Mouse (Mus musculus) hindbrain, embryonic 16.5 days (tissue): Measurements from ENCODE around the gene Olfr287. TPM values are rescaled to one million over a fixed set of nuclear protein-coding genes. Genes with fewer than 3 reads are reported as not detected.

ENCODE experiments used
- ATAC-seq: fragments of 200-750 bp; cut with Nextera tagmentation; 2 replicates; pipeline ENCODE4 v1.8.0; 2017; ENCODE audit warnings: moderate TSS enrichment, moderate library complexity
- H3K27ac ChIP-seq: fragments of 300-500 bp; sonication (generic); 2 replicates; pipeline ENCODE4 v1.5.1; 2014; ENCODE audit warnings: low read depth, mild to moderate bottlenecking, control low read depth, low read length, moderate library complexity
- H3K27me3 ChIP-seq: fragments of 300-500 bp; sonication (generic); replicated peaks from 2 replicates; pipeline ENCODE4 v1.6.1; 2014; ENCODE audit warnings: low read length; ENCODE audit not compliant: control insufficient read depth, insufficient read depth
- H3K36me3 ChIP-seq: fragments of 300-500 bp; sonication (generic); 2 replicates; pipeline ENCODE4 v1.6.1; 2014; ENCODE audit warnings: mild to moderate bottlenecking, low read length, moderate library complexity, mixed read lengths; ENCODE audit not compliant: control insufficient read depth, insufficient read depth
- H3K4me1 ChIP-seq: fragments of 300-500 bp; sonication (generic); 2 replicates; pipeline ENCODE4 v1.6.1; 2014; ENCODE audit warnings: low read depth, low read length; ENCODE audit not compliant: control insufficient read depth, insufficient read depth
- H3K4me2 ChIP-seq: fragments of 300-500 bp; sonication (generic); 2 replicates; pipeline ENCODE4 v1.6.1; 2014; ENCODE audit warnings: mild to moderate bottlenecking, low read length, control low read depth, moderate library complexity
- H3K4me3 ChIP-seq: fragments of 300-500 bp; sonication (generic); 2 replicates; pipeline ENCODE4 v1.5.1; 2014; ENCODE audit warnings: mild to moderate bottlenecking, low read length, control low read depth, moderate library complexity
- H3K9ac ChIP-seq: fragments of 300-500 bp; sonication (generic); 2 replicates; pipeline ENCODE4 v1.6.1; 2014; ENCODE audit warnings: low read depth, mild to moderate bottlenecking, control low read depth, low read length, moderate library complexity
- H3K9me3 ChIP-seq: fragments of 300-500 bp; sonication (generic); 2 replicates; pipeline ENCODE4 v1.6.1; 2014; ENCODE audit warnings: mild to moderate bottlenecking, low read length, moderate library complexity; ENCODE audit not compliant: control insufficient read depth
- WGBS: fragments of 180-500 bp; shearing (Covaris S2); extraction: QIAGEN DNeasy Blood & Tissue Kit; methylation state at CpG from one replicate; pipeline ENCODE4 v1.1.7; 2014; 5-methylcytosine and 5-hydroxymethylcytosine counted together
- polyA plus RNA-seq: library from polyadenylated mRNA; unstranded; fragments of >200 nt; fragmentation: Nextera tagmentation; extraction: Ambion mirVana; gene quantifications from 2 replicates; pipeline ENCODE4 v1.2.1, GENCODE M21; 2015

Olfr287 gene
- polyA plus RNA-seq, 1 experiment from 2014 or later: 1.0 TPM

DNA sequence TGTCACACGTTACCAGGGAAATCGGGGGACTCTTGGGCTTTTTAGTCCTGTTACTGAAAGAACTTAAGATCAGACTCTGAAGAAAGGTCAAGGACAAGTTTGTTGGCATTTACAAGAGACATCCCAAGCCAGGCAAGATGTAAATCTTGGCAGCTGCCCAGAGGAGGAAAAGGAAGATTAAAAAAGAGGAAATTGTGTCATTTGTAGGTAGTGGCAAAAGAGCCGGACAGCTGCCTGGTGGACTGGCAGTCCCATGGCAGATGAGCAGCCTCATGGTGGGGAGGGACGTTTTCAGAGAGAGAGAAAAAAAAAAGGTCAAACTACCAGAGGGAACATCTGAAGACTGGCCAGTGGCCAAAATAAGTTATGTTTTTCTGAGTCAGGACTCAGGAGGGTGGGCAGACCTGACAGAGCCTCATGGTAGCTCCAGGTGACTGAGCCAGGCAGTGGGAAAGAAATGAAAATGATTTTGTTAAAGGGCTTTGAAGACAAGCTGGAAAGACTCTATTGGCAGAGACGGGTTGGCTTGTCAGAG, 7.5 kb downstream of the Olfr287 start:
- H3K27ac ChIP-seq: no peak overlapping the region
- no peaks in the 10 kb centered on the region for H3K36me3 ChIP-seq
- 76% methylated on average over 5 of the region's 5 CpGs for WGBS
- H3K9me3 ChIP-seq: no peaks in the 10 kb centered on the region
- H3K4me1 ChIP-seq: no peaks in the 10 kb centered on the region
- H3K27me3 ChIP-seq: no peaks in the 10 kb centered on the region
- ATAC-seq: no peak
- H3K4me3 ChIP-seq: no peak overlapping the region
- H3K4me2 ChIP-seq: no peak overlapping the region
- H3K9ac ChIP-seq: no peak overlapping the region

- H3K27me3 ChIP-seq: no peaks in the 10 kb centered on the region
- no peaks in the 10 kb centered on the region for H3K9me3 ChIP-seq
- H3K36me3 ChIP-seq: no peaks in the 10 kb centered on the region
- H3K27ac ChIP-seq: no peak overlapping the region
- H3K4me2 ChIP-seq: no peak overlapping the region
- H3K4me1 ChIP-seq: no peaks in the 10 kb centered on the region
- ATAC-seq: no peak
- WGBS: 86% methylated on average over 7 of the region's 7 CpGs
- H3K9ac ChIP-seq: no peak overlapping the region
- no peak overlapping the region for H3K4me3 ChIP-seq
These were observed 11.2 kb downstream of the Olfr287 start for GRCm38 (mm10) chr15:98209676-98210075.

DNA sequence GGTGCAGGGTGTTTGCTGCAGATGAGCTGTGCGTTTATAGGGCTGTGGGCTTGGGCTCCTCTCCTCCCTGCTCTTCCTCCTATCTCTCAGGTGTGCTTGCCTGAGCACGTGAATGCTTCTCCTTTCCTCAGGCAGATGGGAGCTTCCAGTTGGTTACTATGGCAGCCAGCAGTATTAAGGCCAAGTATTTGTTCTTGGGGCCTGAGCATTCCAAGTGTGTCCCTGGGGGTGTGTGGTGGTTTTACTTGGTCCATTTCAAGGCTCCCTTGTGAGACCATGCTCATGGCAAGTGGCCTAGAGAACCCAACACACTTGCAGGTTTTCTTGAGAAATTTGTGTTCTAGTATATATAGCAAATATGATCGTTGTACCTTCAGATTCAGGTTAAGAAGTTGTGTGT, 25.4 kb downstream of the Olfr287 start, which contains the start of gene Olfr288:
TSS of gene Olfr288 (minus strand) at position 101 of the 400 bp plus-strand sequence.
- no peaks in the 10 kb centered on the region for H3K4me1 ChIP-seq
- no peak within 1 kb of the TSS for H3K4me3 ChIP-seq
- ATAC-seq: no peak
- 56% methylated on average over 3 of the region's 3 CpGs for WGBS
- no peaks in the 10 kb centered on the region for H3K36me3 ChIP-seq
- no peaks in the 10 kb centered on the region for H3K27me3 ChIP-seq
- no peak within 1 kb of the TSS for H3K4me2 ChIP-seq
- H3K9ac ChIP-seq: no peak within 1 kb of the TSS
- H3K9me3 ChIP-seq: no peaks in the 10 kb centered on the region
- H3K27ac ChIP-seq: no peak within 1 kb of the TSS

GRCm38 (mm10) chr15:98184456-98184855, 36.4 kb downstream of the Olfr287 start:
- H3K36me3 ChIP-seq: no peaks in the 10 kb centered on the region
- no peak overlapping the region for H3K27ac ChIP-seq
- H3K9me3 ChIP-seq: no peaks in the 10 kb centered on the region
- no peak overlapping the region for H3K4me3 ChIP-seq
- no peaks in the 10 kb centered on the region for H3K27me3 ChIP-seq
- H3K4me2 ChIP-seq: no peak overlapping the region
- no peak for ATAC-seq
- H3K4me1 ChIP-seq: peaks cover 3% of the 10 kb centered on the region
- 75% methylated on average over 4 of the region's 4 CpGs for WGBS
- H3K9ac ChIP-seq: no peak overlapping the region

DNA sequence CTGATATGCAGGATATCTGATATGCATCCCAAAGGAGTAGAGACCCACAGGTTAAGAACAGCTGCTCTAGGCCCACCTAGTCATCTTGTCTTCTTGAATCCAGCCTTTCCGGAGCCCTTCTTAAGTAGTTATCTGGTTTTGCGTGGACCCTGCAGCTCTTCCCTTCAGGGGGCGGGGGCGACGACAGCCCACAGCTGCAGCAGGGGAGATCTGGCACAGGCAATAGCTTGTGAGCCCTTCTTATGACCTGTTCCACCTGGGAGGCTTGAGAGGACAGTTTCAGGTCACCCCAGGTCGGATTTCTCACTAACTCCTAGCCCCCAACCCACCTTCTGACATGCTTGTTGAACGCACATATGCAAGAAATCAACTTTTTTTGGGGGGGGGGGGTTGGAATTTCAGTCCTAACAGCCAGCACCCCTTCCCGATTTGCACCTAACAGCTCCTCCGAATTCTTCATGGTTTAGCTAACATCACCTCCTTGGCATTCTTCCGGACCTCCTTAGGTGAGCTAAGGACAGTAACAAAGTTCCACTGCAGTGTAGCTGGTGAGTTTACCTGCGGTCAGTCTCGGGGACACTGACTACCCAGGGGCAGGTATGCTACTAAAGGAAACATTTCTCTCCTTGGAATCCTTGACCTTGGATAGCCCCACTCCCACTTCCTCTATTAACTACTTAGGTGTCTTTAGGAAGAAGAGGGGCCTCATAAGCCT, 38.8 kb downstream of the Olfr287 start:
- H3K9me3 ChIP-seq: no peaks in the 10 kb centered on the region
- no peak overlapping the region; the same call in 1 of the 2 replicates for H3K4me2 ChIP-seq
- H3K4me1 ChIP-seq: peaks cover 3% of the 10 kb centered on the region
- WGBS: 75% methylated on average over 12 of the region's 12 CpGs
- H3K4me3 ChIP-seq: no peak overlapping the region
- no peak overlapping the region for H3K9ac ChIP-seq
- H3K36me3 ChIP-seq: no peaks in the 10 kb centered on the region
- H3K27ac ChIP-seq: no peak overlapping the region
- H3K27me3 ChIP-seq: no peaks in the 10 kb centered on the region
- no peak for ATAC-seq

- Histone ChIP-seq H3K36me3 (no peaks in the 10 kb centered on the region), H3K27ac (peak overlapping the region; percentile 63), H3K9me3 (no peaks in the 10 kb centered on the region), H3K4me1 (peaks cover 3% of the 10 kb centered on the region), H3K9ac (peak overlapping the region; percentile 49), H3K27me3 (0 out of 2 replicates have a peak, but pooled peaks cover 2% of the 10 kb centered on the region), H3K4me2 (peak overlapping the region; percentile 86), H3K4me3 (peak overlapping the region; percentile 41)
- under 1% methylated on average over 30 of the region's 30 CpGs for WGBS
- peak; percentile 99 for ATAC-seq
These were observed 39.6 kb downstream of the Olfr287 start for GRCm38 (mm10) chr15:98181132-98181711.

GRCm38 (mm10) chr15:98180567-98181131, 40.2 kb downstream of the Olfr287 start:
- H3K27ac ChIP-seq: peak overlapping the region; percentile 63
- no peaks in the 10 kb centered on the region for H3K9me3 ChIP-seq
- 0 out of 2 replicates have a peak, but pooled peaks cover 2% of the 10 kb centered on the region for H3K27me3 ChIP-seq
- no peak for ATAC-seq
- H3K4me2 ChIP-seq: peak overlapping the region; percentile 86
- H3K4me3 ChIP-seq: peak overlapping the region; percentile 41
- 4% methylated on average over 26 of the region's 26 CpGs for WGBS
- peak overlapping the region; percentile 49 for H3K9ac ChIP-seq
- no peaks in the 10 kb centered on the region for H3K36me3 ChIP-seq
- H3K4me1 ChIP-seq: peaks cover 3% of the 10 kb centered on the region

GRCm38 (mm10) chr15:98177320-98177719, 43.5 kb downstream of the Olfr287 start:
- WGBS: 72% methylated on average over 3 of the region's 3 CpGs
- Histone ChIP-seq H3K9ac (no peak overlapping the region), H3K36me3 (no peaks in the 10 kb centered on the region), H3K9me3 (no peaks in the 10 kb centered on the region), H3K27me3 (0 out of 2 replicates have a peak, but pooled peaks cover 2% of the 10 kb centered on the region), H3K4me1 (peaks cover 5% of the 10 kb centered on the region), H3K27ac (no peak overlapping the region), H3K4me3 (no peak overlapping the region), H3K4me2 (no peak overlapping the region)
- ATAC-seq: no peak

DNA sequence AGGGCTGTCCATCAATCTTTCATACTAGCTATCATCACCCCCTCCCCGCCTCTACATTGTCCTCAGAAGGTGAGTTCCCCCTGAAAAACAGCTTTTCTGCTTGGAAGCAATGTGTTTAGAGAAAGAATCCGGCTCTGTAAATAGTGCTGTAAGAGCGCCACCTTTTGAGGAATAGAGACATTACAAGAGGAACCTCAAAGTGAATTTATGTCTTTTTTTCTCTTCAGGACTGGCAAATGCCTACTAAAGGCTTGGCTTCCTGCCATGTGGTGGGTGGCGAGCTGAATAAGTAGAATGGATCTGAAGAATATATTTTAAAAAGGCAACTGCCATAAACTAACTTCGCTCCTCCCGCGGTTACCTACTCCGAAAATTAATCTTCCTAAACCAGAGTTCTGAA, 47.0 kb downstream of the Olfr287 start:
- Histone ChIP-seq H3K27me3 (0 out of 2 replicates have a peak, but pooled peaks cover 2% of the 10 kb centered on the region), H3K4me3 (no peak overlapping the region), H3K4me1 (peaks cover 6% of the 10 kb centered on the region), H3K27ac (no peak overlapping the region), H3K9ac (no peak overlapping the region), H3K4me2 (peak overlapping the region; percentile 18; the same call in 1 of the 2 replicates), H3K9me3 (no peaks in the 10 kb centered on the region), H3K36me3 (no peaks in the 10 kb centered on the region)
- ATAC-seq: no peak
- whole genome bisulfite sequencing: 34% methylated on average over 8 of the region's 8 CpGs
